Mouse (Mus musculus) WW6 (cell line): ENCODE measurements around the gene Tns3.

ENCODE experiments used
- DNase-seq: peaks from one replicate; pipeline ENCODE4 v3.0.0-alpha.2; 2013; ENCODE audit warnings: low read depth, low spot score

Gene Tns3

GRCm38 (mm10) chr11:8680650-8681049 lies 16.3 kb upstream of the Tns3 start:
- DNase-seq: no peak

DNA sequence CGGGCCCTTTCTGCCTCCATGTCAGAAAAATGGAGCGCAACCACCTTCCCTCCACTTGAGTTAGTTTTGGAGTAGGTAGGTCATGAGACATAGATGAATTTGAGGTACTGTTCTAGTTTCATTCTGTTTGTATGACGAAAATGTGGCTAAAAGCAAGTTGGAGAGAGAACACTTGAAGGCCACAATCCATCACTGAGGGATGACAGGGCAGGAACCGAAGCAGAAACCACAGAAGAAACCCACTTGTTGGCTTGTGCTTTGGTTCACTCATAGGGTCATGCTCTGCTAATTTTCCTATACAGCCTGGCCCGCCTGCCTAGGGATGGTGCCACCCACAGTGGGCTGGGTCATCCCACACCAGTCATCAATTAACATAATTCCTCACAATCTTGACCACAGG lies 14.9 kb upstream of the Tns3 start:
- no peak for DNase-seq

GRCm38 (mm10) chr11:8678260-8678995 lies 14.1 kb upstream of the Tns3 start:
- DNase-seq: no peak

DNA sequence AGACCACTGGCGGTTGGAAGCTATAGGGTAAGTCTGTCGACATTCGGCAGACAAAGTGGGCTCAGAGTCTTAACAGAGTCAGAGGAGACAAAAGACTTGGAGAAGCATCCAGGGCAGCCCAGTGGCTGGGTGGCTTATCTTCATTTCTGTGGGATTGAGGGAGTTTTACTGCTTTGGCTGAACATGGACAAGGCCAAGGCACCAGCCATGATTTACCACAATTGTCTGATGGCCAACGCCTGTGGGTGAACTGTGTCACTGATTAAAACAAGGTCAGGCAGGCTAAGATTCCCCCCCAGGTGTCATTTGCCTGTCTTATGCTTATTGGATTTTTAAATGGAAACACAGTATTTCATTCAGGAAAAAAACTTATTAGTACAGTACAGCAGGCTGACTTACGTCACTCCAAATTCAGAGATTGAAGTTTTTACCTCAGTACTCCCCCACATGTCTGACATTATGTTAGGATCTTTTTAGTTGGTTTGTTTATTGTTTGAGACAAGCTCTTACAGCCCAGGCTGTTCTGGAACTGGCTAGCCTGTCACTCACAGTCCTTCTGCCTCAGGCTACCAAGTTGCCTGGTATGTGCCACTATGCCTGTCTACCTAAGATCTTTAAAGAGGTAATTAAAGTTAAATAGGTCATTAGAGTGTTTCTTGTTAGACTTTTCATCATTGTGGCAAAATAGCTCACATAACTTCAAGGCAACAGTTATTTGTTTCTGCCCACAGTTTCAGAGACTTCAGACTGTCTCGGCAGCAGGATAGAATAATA lies 11.6 kb upstream of the Tns3 start:
- DNase-seq: no peak

DNA sequence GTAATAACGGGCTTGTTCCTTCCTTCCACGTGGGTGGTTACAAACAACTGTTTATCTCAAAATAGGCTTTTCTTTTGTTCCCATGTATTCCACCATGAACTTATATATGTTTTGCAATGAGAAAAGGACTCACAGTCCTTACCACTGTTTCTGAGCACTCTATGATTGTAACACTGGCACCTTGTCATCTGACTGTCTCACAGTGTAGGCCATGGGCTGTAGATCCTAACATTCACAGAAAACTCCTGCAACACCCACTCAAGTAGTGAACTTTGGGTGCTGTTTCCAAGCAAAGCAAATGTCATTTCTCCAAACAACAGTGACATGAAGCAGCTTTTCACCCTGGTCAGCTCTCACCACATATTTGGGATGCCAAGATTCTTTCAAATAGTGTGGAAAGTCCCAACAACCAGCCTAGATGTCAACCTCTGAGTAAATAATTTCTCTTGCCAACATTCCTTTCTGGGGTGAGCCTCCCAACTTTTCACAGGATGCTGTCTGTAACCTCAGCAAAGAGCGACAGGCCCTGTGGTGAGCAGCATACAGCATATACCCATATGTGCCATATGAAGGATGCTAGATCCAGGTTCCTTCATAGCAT lies 10.3 kb upstream of the Tns3 start:
- no peak for DNase-seq

DNA sequence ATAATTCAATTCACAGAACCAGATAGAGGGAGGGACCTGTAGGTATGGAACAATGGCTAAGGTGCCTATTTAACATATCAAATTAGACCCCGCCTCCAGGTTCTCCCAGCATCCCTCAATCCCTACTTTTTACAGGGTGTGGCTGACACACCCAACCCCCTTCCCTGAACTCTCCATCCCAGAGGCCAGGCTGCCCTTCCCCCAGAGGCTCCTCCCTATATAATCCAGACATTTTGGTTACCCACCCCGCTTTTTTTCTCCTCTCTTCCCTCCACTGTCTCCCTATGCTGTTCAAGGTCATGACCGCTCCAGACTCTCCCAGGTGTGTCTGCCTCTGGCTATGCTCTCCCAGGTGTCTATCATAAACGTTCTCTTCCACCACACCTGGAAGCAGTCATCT lies 7.4 kb upstream of the Tns3 start:
- peak; percentile 56 for DNase-seq

GRCm38 (mm10) chr11:8669138-8669537 lies 4.8 kb upstream of the Tns3 start:
- no peak for DNase-seq

- no peak for DNase-seq
Measured at GRCm38 (mm10) chr11:8664797-8665196, 462 bp upstream of the Tns3 start.

DNA sequence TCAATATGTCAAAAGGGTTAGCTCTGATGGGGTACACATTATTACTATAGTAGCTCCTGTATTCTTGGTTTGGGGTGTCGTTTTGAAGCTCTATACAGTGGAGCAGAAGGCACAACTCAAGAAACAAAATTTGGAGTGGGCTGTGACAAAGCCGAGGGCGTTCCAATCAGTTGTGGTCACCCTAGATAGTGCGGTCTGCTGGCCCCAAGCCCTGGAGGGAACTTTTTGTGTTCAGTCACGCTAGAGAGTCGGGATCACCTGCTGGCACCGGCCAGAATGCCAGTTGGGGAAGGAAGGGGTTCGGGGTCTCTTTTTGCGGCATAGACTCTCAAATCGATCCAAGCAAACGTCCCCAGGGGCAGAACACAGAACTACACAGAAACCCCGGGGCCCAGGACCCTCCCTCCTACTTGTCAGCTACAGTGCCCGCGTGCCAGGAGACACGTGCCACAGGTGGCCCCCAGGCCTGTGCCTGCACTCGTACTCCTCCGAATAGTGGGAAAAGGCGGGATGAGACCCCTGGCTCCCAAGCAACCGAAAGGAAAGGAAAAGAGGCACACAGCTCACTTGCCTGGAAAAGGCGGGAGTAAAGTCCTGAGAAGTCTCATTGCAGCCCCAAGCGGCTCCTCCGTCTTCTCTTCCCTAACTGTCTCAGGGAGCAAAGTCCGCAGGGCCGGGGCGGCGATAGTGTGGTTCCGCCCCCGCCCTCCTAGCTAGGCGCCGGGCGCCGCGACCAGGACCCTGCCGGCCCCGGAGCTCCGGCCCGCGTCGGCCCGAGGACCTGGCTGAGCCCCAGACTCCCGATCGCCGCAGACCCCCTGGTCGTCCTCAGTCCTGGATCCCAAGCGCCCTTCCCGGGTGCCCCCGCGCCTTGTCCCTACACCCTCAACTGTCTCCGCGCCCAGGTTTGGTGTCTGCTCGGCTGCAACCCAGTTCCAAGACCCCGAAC lies 617 bp downstream of the Tns3 start:
- DNase-seq: peak; percentile 64

DNA sequence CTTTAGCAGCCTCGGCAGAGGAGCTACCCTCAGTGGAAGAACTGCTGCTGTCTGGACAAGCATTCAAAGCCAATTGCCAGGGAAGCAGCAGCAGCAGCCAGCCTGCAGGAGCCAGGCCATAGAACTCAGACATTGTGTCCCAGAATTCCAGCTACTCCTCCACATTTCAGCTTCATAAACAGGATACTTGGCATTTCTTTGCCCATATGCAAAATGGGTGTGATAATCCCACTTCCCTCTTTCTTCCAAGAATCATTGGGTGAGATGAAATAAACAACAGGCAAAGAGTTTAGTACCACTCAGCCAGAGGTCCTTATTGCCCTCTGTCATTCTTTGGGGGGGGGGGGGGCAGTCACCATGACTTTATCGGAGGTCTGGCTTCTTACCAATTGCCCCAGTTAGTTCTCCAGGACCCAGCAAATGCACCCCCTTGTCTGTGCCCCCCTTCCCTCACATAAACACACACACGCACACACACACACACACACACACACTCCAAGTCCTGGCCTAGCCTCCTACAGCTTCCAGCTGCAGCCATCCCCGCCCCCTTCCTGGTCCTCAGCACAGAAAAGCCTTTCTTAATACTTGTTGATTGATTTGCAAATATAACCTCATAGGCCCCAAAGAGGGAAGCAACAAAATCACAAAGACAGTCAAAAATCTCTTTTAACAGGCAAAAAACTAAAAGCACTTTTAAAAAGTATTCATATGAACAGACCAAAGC lies 1.5 kb downstream of the Tns3 start:
- no peak for DNase-seq

- no peak for DNase-seq
Measured at GRCm38 (mm10) chr11:8660951-8661350, 3.4 kb downstream of the Tns3 start.

GRCm38 (mm10) chr11:8659851-8660250 lies 4.5 kb downstream of the Tns3 start:
- no peak for DNase-seq

- DNase-seq: no peak
Measured at GRCm38 (mm10) chr11:8659061-8659460, 5.3 kb downstream of the Tns3 start.

GRCm38 (mm10) chr11:8657493-8657892 lies 6.8 kb downstream of the Tns3 start:
- no peak for DNase-seq

DNA sequence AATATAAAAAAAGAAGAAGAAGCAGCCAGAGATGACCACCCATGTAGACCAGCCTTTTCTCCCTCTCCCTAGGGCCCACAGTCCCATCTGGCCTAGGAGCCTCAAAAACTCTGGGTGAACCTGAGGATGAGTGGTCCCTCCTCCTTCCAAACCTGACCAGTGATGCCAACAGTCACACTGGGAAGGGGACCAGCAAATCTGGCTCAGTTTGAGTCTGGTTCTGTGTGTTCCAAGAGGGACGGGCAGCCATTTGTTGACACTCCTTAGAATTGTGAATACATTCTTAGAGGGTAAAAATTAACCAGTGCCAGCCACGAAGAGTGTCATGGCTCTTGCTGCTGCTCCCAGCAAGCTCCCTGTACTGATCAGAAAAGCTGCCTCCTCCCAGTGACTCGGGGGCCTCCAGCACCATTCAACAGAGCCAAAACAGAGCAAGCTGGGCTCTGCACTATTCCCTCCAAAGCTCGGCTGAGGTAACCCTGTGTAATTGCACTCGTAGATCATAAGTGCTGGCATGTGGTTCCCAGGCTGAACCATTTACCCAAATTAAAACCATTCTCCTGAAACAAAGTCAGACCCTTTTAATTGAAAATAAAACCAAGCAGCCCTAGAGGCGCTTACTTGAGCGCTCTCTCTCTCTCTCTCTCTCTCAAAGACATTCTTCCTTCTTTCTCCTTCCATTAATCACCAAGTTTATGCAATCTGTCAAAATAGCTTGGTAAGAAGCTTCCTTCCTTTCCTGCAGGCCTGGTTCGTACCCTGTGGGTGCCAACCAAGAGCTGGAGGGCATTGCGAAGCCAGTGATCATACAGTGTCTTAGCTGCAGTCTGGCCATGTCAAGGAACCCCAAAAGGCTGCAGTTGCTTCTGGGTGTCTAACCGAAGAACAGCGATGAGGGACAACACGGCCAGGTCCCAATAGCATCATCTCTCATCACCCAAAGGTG lies 7.6 kb downstream of the Tns3 start:
- no peak for DNase-seq

DNA sequence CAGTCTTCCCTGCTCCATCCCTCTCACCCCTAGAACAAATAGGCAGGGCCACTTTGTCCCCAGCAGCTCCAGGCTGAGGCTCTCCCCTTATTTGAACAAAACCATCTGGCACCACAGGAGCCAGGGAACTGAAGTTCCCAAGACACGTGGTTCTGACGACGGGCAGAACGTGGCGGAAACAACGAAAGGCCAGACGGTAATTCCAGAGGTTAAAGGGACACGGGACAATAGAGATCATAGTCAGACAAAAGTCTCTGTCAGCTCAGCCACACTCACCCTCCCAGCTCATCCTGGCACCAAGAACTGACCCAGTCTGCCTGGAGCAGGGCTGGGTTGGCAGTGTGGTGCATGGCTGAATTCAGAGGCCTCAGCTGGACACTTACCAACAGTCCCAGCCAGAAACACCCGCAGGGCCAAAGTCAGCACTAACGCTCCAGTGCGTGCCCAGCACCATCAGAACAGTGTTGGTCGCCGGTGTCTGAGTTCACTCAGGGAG lies 10.5 kb downstream of the Tns3 start:
- DNase-seq: no peak

DNA sequence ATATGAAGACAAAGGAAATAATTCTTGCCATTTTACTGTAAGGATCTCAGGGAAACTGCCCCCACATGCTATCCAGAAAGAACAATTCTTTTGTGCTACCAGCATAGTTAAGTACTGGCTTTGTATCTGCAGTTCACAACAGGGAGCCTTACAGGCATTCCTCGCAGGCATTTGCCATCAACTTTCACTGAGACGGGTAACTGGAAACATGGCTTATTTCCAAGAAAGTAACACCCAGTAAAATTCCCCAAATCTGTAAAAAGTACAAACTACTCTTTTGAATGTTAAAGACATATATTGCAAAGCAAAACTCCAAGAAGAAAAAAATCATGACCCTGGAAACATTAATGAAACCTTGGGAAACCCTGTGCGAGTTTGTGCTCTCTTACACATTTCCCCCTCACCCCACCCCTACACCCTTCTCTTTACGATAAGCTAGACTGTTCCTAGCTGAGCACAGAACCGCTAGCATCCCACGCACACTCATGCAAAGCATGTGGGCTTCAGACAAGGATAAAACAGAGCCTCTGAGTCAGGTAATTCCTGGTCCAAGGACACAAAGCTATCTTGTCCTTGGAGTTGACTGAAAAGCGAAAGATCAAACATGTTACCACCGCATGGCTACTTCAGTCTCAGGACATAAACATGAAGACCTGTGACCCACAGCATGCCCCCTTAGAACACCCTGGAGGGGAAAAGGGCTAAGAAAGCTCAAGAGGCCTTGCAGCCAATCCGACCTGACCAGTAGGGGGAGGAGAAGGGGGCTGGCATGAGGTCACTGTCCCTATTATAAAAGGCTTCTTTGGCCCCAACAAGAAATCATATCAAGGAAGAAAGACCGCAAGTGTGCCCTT lies 11.3 kb downstream of the Tns3 start:
- DNase-seq: no peak

DNA sequence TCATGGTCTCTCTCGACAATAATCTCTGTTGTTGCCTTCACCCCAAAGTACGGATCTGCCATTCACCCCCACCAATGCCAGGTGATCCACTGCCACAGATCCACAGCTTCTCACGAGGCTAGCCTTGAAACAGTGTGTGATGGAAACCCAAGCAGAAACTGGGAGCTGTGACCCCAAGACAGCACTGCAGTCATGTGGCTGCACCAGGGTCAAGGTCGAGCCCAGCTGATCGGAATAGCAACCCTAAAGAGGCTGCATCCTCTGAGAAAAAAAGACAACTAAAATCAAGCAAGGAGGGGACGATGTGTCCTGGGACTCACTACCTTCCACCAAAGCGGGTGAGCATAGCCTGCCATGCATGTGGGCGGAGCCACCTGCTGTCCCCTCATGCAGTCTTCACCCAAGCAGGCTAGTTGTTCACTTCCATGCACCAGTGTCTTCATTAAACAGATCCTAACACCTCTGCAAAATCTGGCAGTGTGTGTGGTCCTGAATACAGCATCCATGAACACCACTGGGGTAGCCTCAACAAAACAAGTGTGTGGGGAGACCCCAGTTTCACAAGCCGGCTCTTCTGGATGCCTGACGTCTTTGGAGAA lies 12.1 kb downstream of the Tns3 start:
- no peak for DNase-seq
